Mouse (Mus musculus) frontal cortex, postnatal 10 days (tissue): ENCODE data around the gene Atoh7.
"Not testable (repeated sequence)": the region's sequence is repeated elsewhere in the genome, so short reads cannot be mapped to it uniquely, and the experiment has no call there.

Experiments used
- DNase-seq, 2 experiments: peaks; one replicate each; pipeline ENCODE4 v3.0.0; 2022; ENCODE audit warnings: low spot score in 2 of 2, mixed read lengths in 1 of 2

Atoh7 gene

GRCm38 (mm10) chr10:63099521-63099920 lies at the start of gene Atoh7:
Atoh7 (plus strand) TSS chr10:63099651.
- peak in 1 of 2 experiments; percentile 57 for DNase-seq

DNA sequence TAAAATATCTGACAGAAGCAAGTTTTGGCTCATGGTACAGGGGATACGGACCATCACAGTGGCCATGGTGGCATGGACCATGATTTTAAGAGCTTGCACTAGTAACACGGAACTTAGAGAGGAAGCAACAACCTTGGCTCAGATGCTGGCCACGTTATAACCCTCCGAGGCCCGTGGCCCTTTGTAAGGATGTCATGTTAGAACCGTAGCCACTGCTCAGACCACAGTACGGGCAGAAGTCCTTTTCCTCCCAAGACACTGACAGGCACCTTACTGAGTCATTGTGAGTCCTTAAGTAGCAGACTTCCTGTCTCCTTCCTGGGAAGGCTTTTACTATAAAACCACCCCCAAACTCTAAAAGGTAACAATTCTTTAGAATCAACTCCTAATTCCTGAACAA lies 48.2 kb upstream of the Atoh7 start:
- DNase-seq = no peak

DNA sequence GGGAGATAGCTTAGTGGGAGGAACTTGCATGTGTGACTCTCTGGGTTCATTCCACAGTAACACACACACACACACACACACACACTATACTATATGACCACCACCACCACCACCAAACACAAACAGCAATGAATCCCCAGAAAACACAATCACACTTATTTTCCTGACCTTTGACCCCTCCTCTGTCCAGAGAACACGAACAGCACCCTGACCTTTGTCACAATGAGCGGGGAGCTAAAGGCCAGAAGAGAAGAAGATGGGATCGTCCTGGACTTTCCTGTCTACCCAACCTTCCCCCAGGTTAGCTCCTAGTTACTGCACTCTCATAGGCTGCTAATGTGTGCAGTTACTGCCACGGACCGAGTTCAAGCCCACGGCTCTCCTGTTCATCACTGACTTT lies 47.4 kb upstream of the Atoh7 start:
- DNase-seq = no peak

DNA sequence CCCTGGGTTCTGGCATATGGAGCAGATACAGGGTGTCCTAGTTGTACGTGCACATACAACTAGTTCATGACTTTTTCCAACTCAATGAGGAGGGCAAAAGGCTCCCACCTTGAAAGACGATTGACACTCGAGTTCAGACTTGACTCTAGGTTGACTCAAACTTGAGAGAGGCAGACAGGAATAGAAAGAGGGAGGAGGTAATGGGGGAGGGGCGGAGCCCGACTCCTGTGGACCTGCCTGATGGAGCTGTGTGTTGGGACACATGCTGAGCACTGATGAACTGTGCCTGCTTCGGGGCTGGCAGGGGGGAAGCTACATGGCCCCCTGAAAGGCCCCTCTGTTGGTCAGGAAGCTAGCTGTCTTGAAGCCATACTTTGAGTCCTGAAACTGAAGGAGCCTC lies 46.4 kb upstream of the Atoh7 start:
- no peak for DNase-seq

GRCm38 (mm10) chr10:63054071-63054470 lies 45.4 kb upstream of the Atoh7 start:
- DNase-seq = not testable (repeated sequence)

DNA sequence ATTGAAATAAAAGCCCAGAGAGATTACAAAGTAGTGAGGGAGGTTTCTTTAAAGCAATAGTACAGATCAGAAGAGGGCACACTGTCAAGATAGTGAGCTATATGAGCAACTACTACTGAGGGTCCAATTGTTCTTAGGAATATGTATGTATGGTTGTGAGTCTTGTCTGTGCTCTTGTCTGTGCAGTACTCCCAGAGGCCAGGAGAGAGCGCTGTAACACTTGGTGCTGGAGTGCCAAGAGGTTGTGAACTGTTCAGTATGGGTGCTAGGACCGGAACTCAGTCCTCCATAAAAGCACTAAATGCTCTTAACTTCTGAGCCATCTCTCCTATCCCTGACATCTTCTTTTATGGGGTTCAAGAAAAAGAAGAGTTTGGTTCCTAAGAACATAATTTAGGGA lies 44.9 kb upstream of the Atoh7 start:
- no peak for DNase-seq

DNA sequence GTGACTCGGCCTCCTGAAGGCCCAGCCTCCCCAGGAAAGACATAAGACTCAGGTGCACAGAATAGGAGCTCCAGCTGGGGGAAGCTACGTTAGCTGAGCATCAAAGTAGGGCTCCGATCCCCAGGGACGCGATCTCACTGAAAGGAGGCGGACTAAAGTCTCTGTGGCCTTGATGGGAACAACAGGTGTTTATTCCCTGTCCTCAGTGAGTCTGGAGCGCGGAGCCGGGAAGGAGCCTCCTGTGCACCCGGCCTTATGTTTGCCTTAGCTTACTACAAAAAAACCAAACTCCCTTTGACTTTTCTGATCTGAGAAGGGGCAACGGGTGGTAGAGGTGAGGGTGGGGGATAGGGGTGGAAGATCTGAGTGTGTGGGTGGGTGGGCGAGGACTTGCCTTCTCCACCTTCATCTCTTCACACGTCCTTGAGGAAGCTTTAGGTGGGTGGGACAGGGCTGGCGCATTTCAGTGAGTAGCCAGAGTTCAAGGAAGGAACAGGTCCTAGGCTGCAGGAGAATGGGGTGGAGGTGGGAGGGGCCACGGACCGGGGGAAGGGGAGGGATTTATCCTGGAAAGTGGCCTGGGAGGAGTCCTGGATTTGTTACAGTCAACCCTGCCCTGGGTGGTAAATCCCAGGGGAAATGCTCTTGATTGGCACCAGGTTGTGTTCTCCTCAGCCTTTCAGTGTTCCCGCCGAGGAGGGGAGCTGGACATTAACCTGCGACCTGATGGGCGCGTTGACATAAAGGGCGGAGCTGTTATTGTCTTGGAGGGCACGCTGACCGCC lies 42.3 kb upstream of the Atoh7 start:
- DNase-seq = no peak

GRCm38 (mm10) chr10:63059862-63060261 lies 39.6 kb upstream of the Atoh7 start, which contains the start of gene Pbld1:
Pbld1 (plus strand) TSS chr10:63060162.
- no peak for DNase-seq

GRCm38 (mm10) chr10:63060406-63060805 lies 39.0 kb upstream of the Atoh7 start:
- DNase-seq = no peak

DNA sequence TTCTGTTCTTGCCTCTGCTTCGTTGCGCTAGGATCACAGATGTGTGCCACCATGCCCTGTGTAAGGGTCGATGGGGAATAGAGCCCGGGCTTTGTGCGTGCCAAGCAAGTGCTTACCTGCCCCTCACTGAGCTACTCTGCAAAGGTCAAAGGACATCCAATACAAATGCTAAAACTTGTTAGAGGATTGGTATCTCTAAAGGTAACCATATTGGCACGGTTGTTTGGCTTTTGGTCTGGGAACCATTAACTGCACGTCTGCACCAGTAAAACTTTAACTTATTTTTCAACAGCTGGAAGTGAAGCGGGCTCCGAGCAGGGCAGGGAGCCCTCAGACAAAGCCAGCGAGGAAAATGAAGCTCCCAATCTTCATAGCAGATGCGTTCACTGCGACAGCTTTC lies 38.2 kb upstream of the Atoh7 start:
- no peak for DNase-seq

GRCm38 (mm10) chr10:63062696-63063095 lies 36.8 kb upstream of the Atoh7 start:
- DNase-seq = no peak

DNA sequence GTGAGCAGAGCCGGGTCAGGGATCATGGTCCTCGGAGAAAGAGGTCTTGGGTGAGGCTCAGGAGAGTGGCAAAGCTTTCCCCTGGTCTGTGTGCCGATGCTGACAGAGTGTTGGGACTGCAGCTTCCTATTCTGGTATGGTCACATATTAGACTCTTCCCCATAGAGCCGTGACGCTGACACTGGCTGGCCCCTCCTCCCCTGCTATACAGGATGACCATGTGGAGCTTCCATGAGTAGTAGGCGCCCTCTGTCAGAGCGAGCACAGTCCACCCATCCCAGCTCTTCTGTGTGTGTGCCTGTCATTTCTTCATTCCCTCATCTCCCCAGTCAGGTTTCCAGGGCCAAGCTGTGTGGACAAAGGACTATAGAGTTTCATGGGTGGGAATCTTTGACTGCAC lies 36.1 kb upstream of the Atoh7 start:
- no peak for DNase-seq

GRCm38 (mm10) chr10:63064516-63064915 lies 34.9 kb upstream of the Atoh7 start:
- no peak for DNase-seq

DNA sequence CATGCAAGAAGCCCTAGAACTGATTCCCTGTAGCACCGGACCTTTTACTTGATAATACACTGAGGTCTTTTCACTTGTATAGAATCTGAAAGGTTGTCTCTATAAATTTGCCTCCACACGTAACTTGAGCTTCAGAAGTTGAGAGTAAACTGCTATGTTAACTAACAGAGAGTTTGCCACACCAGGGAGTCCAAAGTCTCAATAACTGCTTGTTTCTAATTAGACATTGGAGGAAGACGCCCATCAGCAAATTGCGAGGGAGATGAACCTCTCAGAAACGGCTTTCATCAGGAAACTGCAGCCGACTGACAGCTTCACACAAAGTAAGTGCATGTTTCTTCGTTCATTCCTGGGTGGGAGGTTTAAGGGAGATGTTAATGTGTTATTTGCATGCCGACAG lies 33.9 kb upstream of the Atoh7 start:
- no peak for DNase-seq

DNA sequence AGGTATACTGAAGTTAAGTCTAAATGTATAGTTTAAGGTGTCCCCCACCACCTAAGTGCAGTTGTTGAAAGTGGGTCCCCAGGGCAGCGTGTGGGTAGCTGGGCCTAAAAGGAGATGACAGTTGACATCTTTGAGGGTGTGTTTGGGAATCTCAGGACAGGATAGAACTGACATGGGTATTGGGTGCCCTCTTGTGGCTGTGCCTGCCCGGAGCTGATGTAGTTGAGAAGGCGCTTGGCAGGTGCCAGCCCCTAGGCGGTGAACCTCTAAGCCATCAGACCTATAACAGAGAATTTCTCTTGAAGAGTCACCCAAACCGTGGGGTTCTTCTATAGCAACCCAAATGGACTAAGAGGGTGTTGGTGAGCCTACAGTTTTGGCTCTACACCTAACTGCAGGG lies 33.5 kb upstream of the Atoh7 start:
- peak; percentile 43 to 74 for DNase-seq

DNA sequence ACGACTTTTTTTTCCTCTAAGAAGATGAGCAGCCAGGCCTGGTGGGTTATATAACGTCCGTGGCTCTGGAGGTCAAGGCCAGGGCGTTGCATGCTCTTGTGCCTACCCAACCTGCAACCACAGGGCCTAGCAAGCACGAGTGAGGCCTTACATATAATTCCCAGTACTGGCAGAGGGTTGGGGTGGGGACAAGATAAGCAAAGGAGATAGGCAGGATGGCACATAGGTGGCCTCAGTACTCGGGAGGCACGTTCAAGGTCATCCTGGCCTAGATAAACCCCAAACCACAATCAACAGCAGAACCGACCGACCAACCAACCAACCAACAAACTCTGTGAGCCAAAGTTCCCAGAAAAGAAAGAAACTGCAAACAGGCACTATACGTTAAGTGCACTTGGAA lies 13.1 kb upstream of the Atoh7 start:
- DNase-seq = no peak

DNA sequence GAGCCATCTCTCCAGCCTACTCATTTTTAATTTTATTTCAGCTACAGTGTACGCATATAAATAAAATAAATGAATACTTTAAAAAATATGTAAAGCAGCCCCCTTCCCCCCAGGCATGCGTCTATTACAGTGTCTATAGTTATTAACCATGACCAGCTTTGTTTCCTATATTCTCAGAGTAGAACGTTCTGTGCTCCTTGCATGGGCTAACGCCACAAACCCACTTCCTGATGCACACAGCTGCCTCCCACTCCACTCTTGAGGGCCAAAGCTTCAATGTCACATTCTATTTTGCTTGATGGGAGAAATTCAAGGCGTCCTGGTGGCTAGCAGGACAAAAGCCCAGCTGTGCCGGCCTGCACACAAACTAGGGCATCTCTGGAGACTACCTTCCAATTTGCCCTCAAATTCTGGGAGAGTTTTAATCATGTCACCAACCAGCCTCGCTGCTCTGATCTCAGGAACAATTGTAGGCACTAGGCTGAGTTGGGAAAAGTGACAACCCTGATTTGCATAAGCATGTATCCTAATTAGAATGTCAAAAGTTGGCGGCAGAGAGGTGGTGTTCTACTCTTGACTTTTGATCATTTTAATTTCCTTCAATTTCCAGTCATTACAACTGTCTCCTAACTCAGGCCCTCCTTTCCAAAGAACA lies 10.2 kb upstream of the Atoh7 start:
- no peak for DNase-seq

DNA sequence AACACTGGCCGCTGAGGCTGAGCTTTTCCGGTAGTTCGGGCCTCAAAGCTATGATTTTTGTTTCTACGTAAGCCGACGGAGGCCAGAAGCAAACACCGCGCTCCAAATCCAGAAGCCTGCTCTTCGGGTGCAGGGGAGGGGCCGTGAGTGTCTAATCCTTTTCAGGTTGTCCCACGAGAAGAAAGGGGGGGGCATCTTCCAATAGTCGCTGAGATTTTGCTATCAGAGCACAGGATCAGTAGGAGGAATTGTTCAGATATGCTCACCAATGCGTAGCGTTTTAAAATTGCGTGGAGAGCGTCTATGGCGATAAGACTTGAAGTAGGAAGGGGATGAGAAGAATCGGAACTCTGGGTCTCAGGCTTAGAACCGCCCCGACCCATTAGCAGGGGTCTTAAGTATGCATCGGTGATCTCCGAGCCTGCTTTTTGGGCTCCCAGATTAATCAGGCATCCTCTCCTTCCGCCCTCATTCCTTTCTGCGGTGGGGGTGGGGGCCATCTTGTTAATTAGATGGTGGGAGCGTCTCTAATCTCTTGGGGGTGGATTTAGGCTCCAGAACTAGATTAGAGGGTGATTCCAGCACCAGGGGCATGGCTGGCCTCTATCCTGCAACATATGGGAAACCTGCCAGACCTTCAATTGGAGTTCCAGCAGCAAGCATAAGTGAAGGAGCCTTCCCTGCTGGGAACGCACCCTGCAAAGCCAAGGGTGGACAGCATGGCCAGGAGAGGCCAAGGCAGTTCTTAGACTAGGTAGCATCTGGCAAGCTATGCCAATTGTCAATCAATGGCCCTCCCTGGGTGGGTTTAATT lies 9.5 kb upstream of the Atoh7 start:
- DNase-seq = no peak

- DNase-seq = no peak
Measured at GRCm38 (mm10) chr10:63091915-63092314, 7.5 kb upstream of the Atoh7 start.

DNA sequence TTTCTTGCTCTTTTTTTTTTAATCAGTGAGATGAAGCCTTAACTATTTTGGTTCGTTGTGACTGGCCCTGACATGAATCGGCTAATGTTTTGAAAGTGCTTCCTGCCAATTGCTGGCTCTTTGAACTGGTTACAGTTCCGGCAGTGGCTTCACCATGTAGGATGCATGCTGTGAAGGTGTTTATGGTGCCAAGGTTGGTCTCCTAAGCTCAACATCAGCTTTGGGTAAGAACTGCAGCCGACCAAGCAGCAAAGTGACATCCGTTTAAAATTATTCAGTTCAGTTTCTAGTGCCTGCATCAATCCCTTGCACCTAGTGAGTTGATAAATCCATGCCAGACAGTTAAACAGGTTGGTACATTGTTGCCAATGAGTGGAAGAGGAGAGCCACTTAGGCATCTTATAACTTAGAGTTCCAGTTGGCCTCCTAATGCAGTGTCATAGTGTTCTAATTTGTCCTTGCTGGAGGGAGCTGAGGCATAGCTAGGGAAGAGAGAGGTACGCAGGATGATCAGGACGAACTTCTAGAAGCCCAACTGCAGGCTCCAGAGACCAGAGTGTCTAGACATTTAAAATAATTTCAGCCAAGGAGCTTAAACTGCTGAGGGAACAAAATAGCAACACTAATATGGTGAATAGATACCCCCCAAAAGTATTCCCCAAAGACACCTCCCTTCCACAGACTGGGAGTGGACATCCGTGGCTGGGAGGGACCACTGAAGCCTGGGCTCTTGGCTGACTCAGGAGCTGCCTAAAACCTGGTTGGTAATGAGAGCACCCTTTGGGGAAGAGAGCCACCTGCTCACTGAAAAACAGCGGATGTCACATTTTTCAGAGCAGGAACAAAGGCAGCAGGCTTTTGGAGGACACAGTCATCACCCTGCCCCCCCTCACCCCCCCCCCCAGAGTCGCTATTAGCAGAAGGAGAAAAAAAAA lies 6.6 kb upstream of the Atoh7 start:
- DNase-seq = no peak

DNA sequence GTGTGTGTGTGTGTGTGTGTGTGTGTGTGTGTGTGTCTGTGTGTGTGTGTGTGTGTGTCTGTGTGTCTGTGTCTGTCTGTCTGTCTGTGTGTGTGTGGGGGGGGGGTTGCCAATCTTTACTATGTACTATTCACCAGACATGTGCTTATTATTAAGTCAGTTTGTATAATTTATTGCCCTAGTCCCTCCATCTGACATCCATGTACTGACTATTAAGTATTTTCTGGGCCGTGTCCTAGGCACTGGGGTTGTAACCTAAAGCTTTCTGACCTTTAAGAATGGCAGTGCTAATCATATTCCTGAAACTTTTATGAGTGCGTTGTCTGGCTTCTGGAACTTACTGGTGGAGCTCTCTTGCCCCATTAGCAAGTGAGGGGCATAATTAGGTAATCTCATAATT lies 2.7 kb upstream of the Atoh7 start:
- no peak for DNase-seq
